Mouse (Mus musculus) WW6 (cell line): ENCODE measurements around the gene Raver1.
A peak's percentile ranks its signal among the peaks of the same experiment; 100 is the strongest.
"Not testable (repeated sequence)": the region's sequence is repeated elsewhere in the genome, so short reads cannot be mapped to it uniquely, and the experiment has no call there.

Experiments
- DNase-seq: peaks from one replicate; pipeline ENCODE4 v3.0.0-alpha.2; 2013; ENCODE audit warnings: low read depth, low spot score

The Raver1 gene

DNA sequence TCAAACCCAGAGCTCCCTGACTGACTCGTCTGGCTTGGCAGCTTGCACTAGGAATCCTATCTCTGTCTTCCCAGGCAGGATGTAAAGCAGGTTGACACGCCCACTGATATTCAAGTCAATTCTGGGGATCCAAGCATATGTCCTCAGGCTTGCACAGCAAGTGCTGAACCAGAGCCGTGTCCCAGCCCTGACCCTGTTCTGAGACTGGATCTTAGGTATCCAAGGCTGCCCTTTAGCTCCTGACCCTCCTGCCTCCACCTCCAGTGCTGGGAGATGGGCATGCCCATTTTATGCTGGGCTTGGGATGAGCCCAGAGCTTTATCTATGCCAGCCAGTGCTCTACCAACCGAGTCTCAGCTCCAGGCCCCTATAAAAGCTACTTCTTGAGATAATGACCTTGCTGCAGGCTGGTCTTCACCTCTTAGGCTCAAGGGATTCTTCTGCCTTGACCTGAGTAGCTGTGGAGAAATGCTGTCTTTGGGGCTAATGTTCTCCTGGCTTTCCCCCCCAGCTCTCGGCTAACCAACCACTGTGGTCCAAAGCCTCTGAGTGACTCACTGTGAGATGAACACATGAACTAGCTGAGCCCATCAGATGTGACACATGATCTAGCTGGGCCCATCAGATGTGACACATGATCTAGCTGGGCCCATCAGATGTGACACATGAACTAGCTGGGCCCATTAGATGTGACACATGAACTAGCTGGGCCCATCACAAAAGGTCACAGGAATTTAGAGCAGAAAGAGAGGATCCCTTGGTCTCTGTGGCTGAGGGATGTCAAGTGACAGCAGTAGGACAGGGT is 14.2 kb upstream of the Raver1 start:
- DNase-seq: no peak

DNA sequence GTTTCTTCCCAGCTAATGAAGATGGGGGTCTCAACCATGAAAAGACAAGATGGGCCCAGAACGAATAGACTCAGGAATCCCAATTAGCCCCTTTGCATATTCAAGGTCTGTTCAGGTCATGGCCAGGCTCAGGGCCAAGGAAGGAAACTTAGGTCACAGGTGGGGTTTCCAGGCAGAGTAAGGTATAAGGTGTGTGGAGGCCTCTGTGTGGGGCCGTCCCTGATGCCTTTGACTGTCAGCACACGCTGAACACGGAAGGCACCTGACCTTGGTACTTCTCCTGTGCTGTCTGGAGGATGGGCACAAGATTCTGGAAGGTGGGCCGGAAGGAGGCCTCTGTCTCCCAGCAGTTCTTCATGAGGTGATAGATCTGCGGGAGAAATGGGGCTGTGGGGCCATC is 13.0 kb upstream of the Raver1 start:
- DNase-seq: no peak

DNA sequence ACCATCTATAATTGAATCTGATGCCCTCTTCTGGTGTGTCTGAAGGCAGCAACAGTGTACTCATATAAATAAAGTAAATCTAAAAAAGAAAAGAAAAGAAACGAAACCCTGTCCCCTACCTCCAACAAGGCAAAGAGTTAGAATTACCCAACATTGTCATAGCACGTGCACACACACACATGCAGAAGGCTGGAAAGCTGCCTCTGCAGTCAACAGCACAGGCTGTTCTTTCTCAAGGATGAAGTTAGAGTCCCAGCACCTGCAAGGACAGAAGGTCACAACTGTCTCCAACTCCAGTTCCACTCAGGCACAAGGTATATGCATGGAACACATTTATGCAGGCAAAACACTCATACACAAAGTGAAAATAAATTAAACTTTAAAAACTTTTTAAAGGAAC is 10.3 kb upstream of the Raver1 start:
- no peak for DNase-seq

DNA sequence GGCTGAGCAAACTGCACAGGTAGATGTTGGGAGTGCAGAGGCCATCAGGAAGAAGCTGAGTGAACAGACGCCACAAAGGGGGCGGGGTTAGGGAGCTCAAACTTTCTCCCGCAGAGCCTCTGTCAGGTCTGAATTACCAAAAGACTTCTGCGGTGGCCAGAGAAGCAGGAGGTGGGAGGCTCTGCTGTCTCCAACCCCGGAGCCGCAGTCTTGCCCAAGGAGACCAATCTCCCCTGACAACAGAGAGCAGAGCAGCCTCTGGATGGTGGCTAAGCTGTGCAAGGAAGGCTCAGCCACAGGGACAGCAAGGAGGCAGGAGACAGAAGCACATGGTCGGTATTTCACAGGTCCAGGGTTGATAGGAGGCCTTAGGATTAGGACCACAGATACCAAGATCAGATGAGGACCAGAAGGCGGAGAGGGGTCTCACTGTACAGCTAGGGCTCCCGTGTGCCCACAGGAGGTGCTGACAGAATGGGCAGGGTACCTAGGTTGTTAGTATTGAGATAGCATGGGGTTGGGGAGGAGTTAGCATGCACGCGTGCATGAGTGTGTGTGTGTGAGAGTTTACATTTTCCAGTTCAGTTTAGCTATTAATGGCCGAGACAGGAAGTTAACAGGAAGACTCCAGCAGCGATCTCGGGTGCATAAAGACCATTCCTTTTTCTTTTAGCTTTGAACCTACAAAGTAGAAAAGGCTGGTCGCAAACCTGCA is 8.8 kb upstream of the Raver1 start:
- no peak for DNase-seq

DNA sequence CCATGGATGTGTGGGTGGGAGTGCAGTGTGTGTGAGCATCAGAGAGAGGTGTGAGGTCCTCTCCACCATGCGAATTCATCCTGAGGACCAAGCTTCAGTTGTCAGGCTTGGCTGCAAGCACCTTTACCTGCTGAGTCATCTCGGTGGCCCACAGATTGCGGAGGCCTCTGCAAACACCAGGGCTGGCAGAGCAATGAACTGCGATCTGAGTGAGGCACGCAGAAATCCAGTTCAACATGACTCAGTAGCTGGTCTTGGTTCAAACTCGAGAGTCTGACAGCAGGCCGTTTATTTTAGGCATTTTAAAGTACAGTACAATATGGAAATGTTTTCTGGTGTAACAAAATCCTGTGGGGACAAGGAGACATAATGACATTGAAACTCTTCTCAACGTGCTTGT is 6.0 kb upstream of the Raver1 start:
- no peak for DNase-seq

DNA sequence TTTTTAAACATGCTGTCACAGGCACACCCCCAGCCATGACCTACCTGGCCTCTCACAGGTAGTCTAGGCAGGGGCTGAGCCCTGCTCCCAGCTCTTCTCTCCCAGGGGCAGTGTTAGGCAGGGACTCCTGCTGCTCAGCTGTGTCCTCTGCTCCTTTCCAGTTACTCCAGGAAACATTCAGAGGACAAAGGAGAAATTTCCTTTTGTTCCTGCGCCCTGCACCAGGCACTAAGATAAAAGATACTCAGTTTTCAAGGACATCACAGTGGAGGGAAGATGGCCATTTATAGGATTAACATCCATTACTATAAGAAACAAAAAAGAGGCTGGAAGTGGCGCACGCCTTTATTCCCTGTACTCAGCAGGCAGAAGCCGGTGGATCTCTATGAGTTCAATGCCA is 4.2 kb upstream of the Raver1 start:
- no peak for DNase-seq

DNA sequence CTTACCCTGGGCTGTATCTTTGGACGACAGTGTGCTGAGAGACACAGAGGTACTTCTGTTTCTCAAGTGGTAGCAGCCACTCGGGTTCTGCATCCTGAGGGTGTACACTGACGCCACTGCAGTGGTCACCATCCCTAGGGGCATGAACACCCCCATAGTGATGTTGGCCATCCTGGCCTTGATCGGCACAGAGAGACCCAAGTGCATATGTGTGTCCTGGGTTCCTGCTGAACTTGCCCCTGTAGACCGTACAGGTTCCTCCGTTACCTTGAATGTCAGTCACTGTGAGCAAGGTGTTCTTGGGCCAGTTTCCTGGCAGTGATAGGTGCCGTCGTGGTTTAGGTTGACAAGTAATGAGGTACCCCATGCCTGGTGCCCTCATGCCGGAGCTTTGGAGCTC is 1.6 kb upstream of the Raver1 start:
- no peak for DNase-seq

DNA sequence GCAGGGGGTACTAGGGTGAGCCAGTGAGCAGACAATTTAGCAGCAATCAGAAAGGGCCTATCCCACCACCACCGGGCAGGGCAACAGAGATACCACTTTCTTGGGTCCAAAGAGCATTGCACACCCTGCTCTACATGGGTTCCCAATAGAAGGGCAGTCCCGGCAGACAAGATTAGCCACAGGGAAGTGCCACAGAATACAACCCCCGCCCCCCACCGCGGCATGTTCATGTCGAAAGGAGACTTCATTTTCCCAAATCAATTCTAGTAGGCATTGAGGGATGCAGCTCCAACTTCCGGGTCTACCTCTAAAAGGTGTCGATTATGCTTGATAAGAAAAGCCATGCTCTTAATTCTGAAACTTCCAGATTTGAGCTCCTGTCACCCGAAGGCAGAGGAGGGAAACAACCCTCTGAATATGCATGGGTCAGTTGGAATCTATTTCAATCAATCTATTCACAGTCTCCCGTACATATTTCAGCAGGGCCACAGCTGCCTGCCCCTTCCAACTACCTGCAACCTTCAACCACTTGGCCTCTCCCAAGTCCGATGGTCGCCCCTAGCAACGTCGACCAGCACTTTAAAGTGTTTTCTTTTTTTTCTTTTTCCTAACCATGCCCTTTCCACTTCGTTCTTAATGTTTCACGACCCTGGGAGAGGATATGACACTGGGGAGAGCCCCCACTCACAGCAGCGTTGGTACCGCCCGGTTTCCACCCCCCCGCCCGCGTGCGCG is 669 bp downstream of the Raver1 start:
- no peak for DNase-seq

DNA sequence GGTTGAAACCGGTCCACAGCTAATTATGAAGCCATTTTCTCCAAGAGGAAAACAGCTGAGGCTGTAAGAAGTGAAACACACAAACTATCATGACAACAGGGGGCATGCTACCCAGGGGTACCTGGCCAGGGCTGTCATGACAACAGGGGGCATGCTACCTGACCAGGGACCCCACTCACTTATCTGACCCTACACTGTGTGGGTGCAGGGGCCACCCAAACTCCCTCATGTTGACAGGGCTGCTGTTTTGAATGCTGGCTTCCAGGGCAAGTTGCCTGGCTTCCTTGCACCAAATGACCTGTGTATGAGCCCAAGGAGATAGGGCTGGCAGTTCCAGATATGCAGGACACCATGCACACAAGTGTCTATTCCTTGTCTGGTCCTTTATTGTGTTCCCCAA is 1.3 kb downstream of the Raver1 start:
- no peak for DNase-seq

DNA sequence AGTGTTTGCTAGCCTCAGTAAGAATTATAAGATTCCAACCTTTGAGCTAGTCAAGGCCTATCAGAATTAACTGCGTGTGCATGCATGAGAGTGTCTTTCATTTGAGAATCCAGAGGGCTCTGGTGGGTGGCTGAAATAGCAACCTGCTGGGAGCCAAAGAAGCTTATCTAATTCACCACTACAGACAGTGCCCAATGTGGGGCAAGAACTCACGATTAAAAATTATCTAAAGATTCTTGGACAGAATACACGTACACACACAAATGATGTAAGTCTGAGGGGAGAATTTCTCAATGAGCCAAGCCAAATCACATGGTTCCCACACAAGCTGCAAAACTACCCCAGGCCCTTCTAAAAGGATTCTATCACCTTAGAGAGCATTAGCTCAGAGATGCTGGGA is 8.5 kb downstream of the Raver1 start:
- DNase-seq: no peak

DNA sequence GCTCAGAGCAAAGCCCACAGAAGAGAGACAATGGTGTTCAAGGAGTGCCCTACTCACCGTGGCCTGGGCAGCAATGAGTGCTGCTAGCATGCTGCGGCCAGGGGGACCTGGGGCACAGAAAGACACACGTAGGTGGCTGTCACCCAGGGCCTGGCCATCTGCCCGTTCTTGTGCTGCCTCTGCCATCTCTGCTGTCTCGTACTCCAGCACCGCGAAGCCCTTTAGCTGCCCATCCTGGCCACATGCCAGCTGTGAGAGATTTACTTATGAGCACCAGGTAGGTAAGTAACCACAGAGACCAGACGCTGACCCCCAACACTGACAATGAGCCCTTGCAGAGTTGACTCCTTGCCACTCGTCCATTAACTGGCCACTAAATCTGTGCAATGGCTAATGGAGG is 10.7 kb downstream of the Raver1 start:
- DNase-seq: no peak

DNA sequence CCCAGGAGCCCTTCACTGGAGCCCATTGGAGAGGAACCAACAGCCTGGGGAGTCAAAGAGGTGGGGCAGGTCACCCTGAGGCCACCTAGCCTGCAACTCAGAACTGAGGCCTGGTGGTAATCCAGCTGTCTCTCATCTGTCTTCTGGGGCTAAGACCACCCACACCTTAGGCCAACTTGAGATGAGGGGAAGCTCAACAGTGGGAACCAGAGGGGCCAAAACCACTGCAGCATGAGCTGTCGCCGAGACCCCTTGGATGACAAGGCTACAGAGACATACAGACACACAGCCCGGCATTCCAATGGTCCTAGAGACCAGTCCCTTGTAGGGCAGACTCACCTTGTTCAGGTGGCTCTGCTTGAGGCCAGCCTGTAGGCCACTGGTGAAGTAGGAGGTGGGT is 16.2 kb downstream of the Raver1 start:
- DNase-seq: no peak

DNA sequence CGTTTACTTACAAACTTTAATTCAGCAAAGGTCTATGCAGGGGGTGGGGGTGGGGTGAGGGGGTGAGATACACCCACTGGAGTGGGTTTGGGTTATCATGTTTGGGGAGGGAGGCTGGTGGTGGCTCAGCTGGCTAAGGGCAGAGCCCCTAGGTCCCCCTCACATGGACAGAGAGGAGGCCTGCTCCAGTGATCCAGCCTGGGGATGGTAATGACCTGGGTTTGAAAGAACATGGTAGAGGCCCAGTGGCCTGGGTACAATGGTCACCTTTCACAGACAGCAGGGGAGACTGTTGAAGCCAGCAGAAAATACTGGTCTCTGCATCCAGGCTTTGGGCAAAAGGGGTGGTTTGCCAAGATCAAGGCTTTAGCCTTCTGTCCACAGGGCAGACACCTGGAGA is 17.6 kb downstream of the Raver1 start:
- DNase-seq: no peak

DNA sequence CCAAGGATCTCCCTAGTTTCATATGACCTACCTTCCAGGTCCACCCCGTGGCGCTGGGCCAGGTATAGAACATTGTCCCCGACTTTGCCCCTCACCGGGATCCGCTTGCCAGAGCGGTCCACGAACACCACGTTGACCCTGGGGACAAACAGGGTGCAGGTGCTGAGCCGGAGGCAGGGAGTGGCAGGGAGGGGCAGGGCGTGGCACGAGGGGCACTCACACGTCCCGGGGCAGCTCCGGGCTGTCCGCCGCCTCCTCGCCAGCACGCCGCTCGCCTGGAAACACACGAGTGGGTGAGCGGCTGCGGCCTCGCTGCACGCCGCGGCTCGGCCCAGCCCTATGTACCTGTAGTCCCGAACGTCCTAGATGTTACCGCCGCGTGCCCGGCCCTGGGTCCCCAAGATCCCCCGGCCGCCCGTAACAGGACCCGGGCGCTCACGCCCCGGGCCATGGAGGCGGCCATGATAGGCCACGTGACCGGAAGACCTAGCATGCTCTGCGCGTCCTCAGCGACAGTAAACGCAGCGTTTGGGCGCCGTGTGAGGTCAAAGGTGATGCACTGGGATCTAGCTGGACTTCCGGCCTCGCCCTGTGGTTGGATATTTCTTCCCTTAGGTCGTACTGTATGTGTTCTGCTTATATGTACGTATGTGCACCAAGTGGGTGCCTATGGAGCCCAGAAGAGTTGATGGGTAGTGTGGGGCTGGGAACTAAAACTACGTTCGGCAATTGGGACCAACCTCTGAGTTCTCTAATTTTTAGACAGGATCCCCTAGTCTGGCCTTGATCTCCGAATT is 18.6 kb downstream of the Raver1 start, which contains the start of the genes Gm49373 and Fdx1l:
Gene Gm49373 (minus strand): TSS at position 53 of the 797 bp plus-strand sequence.
Gene Fdx1l (minus strand): TSS at position 571 of the 797 bp plus-strand sequence.
- peak; percentile 66 for DNase-seq

DNA sequence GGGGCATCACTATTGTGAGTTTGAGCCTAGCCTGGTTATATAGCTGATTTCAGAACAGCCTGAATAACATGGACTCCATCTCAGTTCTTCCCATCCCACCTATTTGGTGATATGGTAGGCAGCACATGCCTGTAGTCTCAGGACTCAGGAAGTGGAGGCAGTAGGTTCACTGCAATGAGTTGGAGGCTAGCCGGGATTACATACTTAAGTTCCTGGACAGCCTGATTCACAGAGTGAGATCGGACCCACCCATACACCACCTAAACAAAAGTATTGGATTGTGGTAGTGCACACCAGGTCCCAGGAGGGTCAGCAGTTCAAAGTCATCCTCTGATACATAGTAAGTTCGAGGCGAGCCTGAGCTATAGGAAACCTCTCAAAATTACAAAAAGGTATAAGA is 19.2 kb downstream of the Raver1 start:
- no peak for DNase-seq

DNA sequence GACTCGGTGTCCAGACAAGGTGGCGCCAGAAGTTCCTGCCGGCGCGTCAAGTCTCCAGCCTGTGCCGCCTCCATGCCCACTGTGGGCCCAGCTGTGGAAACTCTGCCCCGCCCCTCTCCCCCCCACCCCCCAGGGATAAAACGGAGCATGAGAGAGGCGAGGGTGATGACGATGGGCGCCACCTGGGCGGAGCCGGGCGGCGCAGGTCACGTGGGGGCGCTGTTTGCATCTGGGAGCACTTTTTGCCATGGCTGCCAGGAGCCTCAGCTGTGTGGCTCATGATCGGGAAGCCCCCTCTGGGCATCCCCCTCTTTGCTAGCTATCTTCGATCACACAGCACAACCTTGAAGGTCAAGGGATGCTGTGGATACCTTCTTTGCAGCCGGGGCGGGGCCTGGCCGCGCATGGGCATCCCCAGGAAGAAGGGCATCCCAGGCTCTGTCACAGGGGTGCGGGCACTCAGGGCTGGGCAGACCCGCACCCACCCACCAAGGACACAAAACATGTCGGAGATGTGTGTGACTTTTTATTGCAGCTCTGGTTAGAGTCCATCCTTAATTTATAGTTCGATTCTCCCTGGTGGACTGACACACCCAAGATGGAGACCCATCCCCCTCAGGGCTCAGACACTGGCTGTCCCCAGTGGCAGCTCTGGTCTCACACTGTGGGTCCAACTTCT is 24.7 kb downstream of the Raver1 start, which contains the start of gene Zglp1:
Gene Zglp1 (minus strand): TSS at position 88 of the 679 bp plus-strand sequence.
- DNase-seq: no peak

DNA sequence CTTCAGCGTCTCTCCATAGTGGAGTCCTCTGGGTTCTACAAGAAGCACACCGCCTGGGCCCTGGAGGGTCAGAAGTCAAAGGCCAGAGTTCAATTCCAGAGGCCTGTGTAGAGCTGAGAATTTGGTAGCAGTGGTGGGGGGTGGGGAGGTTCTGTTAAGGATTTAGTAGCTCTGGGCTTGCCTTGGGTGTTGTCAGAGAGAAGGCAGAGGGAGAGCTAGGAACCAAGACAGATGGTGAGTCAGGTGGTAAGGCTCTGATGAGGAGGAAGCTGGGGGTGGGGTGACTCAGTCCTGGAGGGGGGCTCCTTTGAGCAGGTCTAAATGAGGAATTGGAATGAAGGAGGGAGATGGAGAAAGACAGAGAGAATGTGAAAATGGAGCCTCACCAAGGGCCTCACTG is 28.9 kb downstream of the Raver1 start:
- DNase-seq: no peak

DNA sequence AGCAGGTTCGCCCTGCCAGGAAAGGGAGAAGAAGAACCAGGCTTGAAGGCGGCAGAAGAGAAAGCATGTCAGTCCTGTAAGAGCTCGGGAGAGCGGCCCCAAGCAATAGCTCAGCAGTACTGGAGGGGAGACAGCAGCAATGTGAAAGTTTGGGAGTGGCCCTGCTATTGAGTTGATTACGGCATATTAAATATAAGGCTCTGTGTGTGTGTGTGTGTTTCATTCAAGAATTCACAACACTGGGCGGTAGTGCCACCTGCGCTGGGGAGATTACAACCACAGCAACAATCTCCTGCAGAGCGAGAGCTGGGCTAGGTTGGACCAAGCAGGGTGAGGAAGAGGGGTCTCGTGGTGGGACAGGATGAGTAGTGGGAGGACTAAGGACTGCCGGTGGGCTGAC is 40.2 kb downstream of the Raver1 start:
- DNase-seq: no peak

DNA sequence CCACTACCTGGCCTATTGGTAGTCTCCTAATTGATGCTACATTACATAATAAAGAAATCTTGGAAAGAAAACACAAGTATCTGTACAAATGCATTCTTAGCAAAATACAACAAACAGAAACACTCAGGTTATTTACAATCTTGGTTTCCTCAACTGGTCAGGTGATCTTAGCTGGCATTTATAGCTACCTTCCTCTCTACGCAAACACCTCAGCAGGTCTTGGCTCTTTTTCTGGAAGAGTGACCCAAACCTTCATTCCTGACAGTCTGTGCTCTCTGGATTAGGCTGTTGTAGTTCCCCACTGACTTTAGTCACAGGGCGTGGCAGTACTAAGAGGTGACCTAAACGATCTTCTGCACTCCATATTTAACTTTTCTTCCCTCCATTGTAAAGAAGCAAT is 46.6 kb downstream of the Raver1 start:
- no peak for DNase-seq

DNA sequence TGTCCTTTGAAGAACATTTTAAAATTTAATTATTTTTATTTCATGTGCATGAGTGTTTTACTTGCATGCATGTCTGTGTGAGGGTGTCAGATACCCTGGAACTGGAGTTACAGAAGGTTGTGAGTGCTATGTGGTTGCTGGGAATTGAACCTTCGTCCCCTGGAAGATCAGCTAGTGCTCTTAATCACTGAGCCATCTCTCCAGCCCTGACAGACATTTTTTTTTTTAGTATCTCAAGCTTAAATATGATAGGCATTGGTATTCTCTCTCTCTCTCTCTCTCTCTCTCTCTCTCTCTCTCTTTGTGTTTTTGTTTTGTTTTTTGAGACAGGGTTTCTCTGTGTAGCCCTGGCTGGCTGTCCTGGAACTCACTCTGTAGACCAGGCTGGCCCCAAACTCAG is 47.0 kb downstream of the Raver1 start:
- not testable (repeated sequence) for DNase-seq

DNA sequence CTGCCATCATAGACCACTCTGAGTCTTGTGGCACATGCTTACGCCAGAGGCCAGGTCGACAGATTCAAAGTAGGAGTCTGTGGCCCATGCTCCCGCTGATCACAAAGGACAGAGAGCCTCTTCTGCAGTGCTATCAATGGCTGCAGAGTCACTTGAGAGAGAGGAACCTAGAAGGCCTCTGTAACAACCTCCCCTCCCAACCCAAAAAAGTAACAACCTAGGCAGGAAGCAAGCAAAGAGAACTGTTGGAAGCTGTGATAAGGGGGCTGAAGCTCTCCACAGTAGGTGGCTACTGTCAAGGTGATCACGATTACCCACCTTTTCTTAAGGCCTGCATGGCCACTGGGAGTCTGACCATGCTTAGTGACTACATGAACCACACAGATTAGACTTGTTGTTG is 48.2 kb downstream of the Raver1 start:
- no peak for DNase-seq
